Mouse (Mus musculus): ENCODE measurements around the gene Chmp6. TPM values are rescaled to one million over a fixed set of nuclear protein-coding genes. Genes with fewer than 3 reads are reported as not detected.

Gene Chmp6
- polyA plus RNA-seq, 1 experiment from 2014 or later: 90.0 TPM

DNA sequence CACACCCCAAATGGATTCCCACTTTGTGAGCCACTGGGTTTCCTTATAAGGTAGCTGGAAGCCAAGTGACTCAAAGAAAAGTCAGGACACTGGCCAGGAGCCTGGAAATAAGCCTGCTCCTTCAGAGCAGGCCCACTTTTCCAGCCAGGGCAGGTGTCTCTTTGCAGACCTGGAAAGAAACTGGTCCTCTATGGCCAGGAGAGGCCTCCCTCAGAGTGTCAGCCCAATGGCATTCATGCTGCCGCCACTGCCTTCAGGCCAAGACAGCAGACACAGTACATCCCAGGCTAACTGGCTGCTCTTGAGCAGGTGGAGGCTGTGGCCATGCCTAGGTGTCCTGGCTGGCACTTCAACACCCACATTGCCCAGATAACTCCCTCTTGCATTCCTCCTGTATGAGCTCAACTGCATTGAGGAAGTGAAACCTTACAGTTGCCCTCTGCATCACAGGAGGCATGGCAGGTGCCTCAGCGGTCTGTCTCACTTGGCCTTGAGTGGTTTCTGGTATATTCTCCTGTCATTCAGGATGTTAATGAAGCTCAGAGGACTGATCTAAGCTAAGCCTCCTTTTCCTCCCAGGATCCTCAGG lies 41.6 kb downstream of the Chmp6 start:
- Histone ChIP-seq H3K4me2 (ENCODE audit: low read length) (no peak overlapping the region), H3K36me3 (ENCODE audit: control insufficient read depth, insufficient read depth, low read length) (no peaks in the 10 kb centered on the region), H3K4me3 (ENCODE audit: low read depth, low read length) (no peak overlapping the region), H3K9me3 (replicated peaks; ENCODE audit: control insufficient read depth, low read length) (no peaks in the 10 kb centered on the region), H3K27ac (ENCODE audit: low read depth, low read length) (no peak overlapping the region), H3K27me3 (replicated peaks; ENCODE audit: control insufficient read depth, insufficient read depth, low read length) (no peaks in the 10 kb centered on the region), H3K9ac (ENCODE audit: low read length) (no peak overlapping the region), H3K4me1 (ENCODE audit: control insufficient read depth, insufficient read depth, low read length) (peaks cover 7% of the 10 kb centered on the region; the same call in 1 of the 2 replicates)
- no peak for DNase-seq (ENCODE audit: low spot score)
- 75% methylated on average over 2 of the region's 2 CpGs for WGBS
- ATAC-seq: no peak

DNA sequence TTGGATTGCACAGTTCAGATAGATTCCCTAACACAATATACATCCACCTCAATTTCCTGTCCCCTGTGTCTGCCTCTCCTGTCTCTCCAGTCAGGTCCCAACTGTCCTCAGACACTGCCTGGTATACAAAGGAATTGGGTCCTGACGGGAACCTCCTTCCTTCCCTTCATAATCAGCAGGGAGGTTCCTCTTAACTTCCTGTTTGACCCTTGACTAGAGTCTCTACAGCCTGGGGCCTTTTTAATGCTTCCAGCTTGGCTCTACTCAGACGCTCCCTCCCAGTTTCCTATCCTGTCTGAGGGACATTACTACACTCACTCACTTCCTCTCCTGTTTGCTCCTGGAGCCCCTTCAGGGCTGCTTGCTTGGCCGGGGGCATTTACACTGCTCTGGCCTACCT lies 42.2 kb downstream of the Chmp6 start:
- H3K27me3 ChIP-seq (replicated peaks; ENCODE audit: control insufficient read depth, insufficient read depth, low read length): no peaks in the 10 kb centered on the region
- H3K36me3 ChIP-seq (ENCODE audit: control insufficient read depth, insufficient read depth, low read length): no peaks in the 10 kb centered on the region
- no peak overlapping the region for H3K4me3 ChIP-seq (ENCODE audit: low read depth, low read length)
- H3K9me3 ChIP-seq (replicated peaks; ENCODE audit: control insufficient read depth, low read length): no peaks in the 10 kb centered on the region
- peaks cover 7% of the 10 kb centered on the region; the same call in 1 of the 2 replicates for H3K4me1 ChIP-seq (ENCODE audit: control insufficient read depth, insufficient read depth, low read length)
- H3K27ac ChIP-seq (ENCODE audit: low read depth, low read length): no peak overlapping the region
- ATAC-seq: no peak
- H3K4me2 ChIP-seq (ENCODE audit: low read length): no peak overlapping the region
- DNase-seq (ENCODE audit: low spot score): no peak
- no peak overlapping the region for H3K9ac ChIP-seq (ENCODE audit: low read length)
- 80% methylated on average over 3 of the region's 3 CpGs for WGBS

DNA sequence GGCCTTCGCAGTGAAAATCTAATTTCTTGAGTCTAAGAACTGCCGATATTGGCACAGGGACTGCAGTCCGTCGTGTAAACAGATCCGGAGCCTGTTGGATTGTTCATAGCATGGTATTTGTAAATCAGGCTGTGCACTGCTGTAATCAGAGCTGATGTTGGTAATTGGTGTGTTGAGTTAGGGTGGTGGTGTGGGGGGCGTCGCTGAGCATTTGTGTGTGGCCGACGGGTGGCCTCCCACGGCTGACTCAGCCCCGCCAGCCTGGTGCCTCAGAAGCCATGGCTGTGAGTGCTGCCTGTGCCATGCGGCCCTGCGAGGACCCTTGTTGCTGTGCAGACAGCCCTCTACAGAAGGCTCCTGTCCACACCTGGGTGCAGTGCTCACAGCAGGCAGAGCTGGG lies 43.3 kb downstream of the Chmp6 start:
- H3K27ac ChIP-seq (ENCODE audit: low read depth, low read length): no peak overlapping the region
- H3K36me3 ChIP-seq (ENCODE audit: control insufficient read depth, insufficient read depth, low read length): no peaks in the 10 kb centered on the region
- no peak overlapping the region for H3K4me2 ChIP-seq (ENCODE audit: low read length)
- no peak overlapping the region for H3K9ac ChIP-seq (ENCODE audit: low read length)
- 76% methylated on average over 13 of the region's 13 CpGs for WGBS
- no peak overlapping the region for H3K4me3 ChIP-seq (ENCODE audit: low read depth, low read length)
- H3K4me1 ChIP-seq (ENCODE audit: control insufficient read depth, insufficient read depth, low read length): peaks cover 7% of the 10 kb centered on the region; the same call in 1 of the 2 replicates
- no peaks in the 10 kb centered on the region for H3K9me3 ChIP-seq (replicated peaks; ENCODE audit: control insufficient read depth, low read length)
- H3K27me3 ChIP-seq (replicated peaks; ENCODE audit: control insufficient read depth, insufficient read depth, low read length): no peaks in the 10 kb centered on the region
- ATAC-seq (no peak), DNase-seq (ENCODE audit: low spot score) (no peak)

DNA sequence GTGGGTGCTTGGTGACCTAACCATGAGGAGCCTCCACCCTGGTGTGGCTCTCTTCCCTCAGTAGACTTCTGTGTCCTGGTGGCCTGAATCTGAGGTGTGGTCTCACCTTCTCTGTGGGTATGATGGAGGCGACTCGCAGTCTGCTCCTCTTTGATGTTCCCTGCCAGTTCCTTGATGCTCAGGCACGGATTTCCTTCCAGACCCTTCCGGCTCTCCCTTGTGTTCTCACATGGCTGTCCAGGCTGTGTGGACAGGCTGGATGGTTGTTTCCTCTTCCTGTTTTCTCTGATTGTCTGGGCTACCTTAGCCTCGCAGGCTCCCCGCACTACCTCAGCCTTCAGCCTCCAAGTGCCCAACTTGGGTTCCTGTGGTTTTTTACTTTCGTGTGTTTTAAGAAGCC lies 45.6 kb downstream of the Chmp6 start:
- Histone ChIP-seq H3K27ac (ENCODE audit: low read depth, low read length) (no peak overlapping the region), H3K4me2 (ENCODE audit: low read length) (no peak overlapping the region), H3K36me3 (ENCODE audit: control insufficient read depth, insufficient read depth, low read length) (no peaks in the 10 kb centered on the region), H3K27me3 (replicated peaks; ENCODE audit: control insufficient read depth, insufficient read depth, low read length) (no peaks in the 10 kb centered on the region), H3K9ac (ENCODE audit: low read length) (no peak overlapping the region), H3K4me1 (ENCODE audit: control insufficient read depth, insufficient read depth, low read length) (no peaks in the 10 kb centered on the region), H3K9me3 (replicated peaks; ENCODE audit: control insufficient read depth, low read length) (no peaks in the 10 kb centered on the region), H3K4me3 (ENCODE audit: low read depth, low read length) (no peak overlapping the region)
- WGBS: 94% methylated on average over 7 of the region's 7 CpGs
- DNase-seq (ENCODE audit: low spot score) (no peak), ATAC-seq (no peak)

DNA sequence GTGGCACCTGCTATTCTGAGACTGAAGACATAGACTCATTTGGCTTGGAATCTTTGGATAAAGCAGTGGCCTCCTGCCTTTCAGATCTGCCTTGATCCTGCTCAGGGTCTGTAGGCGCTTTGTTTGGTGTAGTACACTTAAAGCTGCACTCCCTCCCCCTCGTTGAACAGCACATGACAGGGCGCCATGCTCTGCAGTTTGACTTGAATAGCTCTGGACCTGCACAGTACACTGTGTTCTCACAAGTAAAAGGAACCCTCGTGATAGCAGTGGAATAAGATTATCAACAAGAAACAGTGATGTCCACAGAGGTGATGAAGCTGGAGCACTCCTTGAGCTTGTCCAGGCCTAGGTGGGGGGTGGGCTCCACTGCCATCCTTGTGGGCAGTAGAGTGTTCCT lies 46.5 kb downstream of the Chmp6 start:
- WGBS: 63% methylated on average over 4 of the region's 4 CpGs

DNA sequence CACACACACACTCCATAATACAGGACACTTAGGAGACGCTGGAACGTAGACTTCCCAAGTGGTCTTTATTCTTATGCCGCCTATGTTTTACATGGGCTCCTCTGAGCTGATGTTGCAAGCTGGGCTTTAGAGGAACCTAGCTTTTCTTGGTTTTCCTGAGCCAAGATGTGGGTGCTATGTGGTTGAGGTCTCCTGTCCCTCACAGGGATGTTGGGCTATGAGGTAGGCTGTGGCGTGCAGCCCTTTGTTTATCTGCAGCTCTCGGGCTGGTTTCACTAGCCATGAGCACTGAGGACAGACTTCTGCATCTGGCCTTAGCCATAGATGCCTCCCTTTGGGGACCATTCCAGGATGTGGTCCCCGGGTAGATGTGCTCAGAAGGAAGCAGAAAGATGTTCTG lies 47.4 kb downstream of the Chmp6 start:
- Histone ChIP-seq H3K9ac (ENCODE audit: low read length) (no peak overlapping the region), H3K4me2 (ENCODE audit: low read length) (no peak overlapping the region), H3K27me3 (replicated peaks; ENCODE audit: control insufficient read depth, insufficient read depth, low read length) (no peaks in the 10 kb centered on the region), H3K4me3 (ENCODE audit: low read depth, low read length) (no peak overlapping the region), H3K4me1 (ENCODE audit: control insufficient read depth, insufficient read depth, low read length) (no peaks in the 10 kb centered on the region), H3K36me3 (ENCODE audit: control insufficient read depth, insufficient read depth, low read length) (no peaks in the 10 kb centered on the region), H3K9me3 (replicated peaks; ENCODE audit: control insufficient read depth, low read length) (no peaks in the 10 kb centered on the region), H3K27ac (ENCODE audit: low read depth, low read length) (no peak overlapping the region)
- ATAC-seq (no peak), DNase-seq (ENCODE audit: low spot score) (no peak)
- 93% methylated on average over 6 of the region's 6 CpGs for WGBS

More for the DNA sequence above, 46.5 kb downstream of the Chmp6 start:
- H3K4me2 ChIP-seq (ENCODE audit: low read length): no peak overlapping the region
- no peak overlapping the region for H3K4me3 ChIP-seq (ENCODE audit: low read depth, low read length)
- H3K9ac ChIP-seq (ENCODE audit: low read length): no peak overlapping the region
- DNase-seq (ENCODE audit: low spot score) (no peak), ATAC-seq (no peak)
- H3K27me3 ChIP-seq (replicated peaks; ENCODE audit: control insufficient read depth, insufficient read depth, low read length): no peaks in the 10 kb centered on the region
- H3K9me3 ChIP-seq (replicated peaks; ENCODE audit: control insufficient read depth, low read length): no peaks in the 10 kb centered on the region
- H3K36me3 ChIP-seq (ENCODE audit: control insufficient read depth, insufficient read depth, low read length): no peaks in the 10 kb centered on the region
- no peaks in the 10 kb centered on the region for H3K4me1 ChIP-seq (ENCODE audit: control insufficient read depth, insufficient read depth, low read length)
- no peak overlapping the region for H3K27ac ChIP-seq (ENCODE audit: low read depth, low read length)

DNA sequence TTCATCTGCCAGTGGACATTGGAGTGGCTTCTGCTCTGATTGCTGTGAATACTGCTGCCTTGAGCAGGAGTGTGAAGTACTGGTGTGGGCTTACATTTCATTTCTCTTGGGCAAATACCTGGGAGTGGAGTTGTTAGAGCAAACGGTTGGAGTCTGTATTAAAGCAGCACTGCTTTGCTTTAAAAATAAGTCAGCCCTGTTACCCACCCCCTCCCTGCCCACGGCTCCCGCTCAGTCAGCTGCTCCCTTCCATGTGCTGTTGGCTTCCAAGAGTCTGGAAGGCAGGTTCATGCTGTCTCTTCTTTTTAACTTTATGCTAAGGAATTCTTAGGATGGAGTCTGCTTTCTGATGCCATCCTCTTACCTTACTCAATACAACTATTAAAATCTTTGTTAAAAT lies 48.3 kb downstream of the Chmp6 start:
- H3K36me3 ChIP-seq (ENCODE audit: control insufficient read depth, insufficient read depth, low read length): no peaks in the 10 kb centered on the region
- no peaks in the 10 kb centered on the region for H3K27me3 ChIP-seq (replicated peaks; ENCODE audit: control insufficient read depth, insufficient read depth, low read length)
- H3K4me1 ChIP-seq (ENCODE audit: control insufficient read depth, insufficient read depth, low read length): no peaks in the 10 kb centered on the region
- no peak overlapping the region for H3K4me2 ChIP-seq (ENCODE audit: low read length)
- no peak overlapping the region for H3K4me3 ChIP-seq (ENCODE audit: low read depth, low read length)
- 84% methylated on average over 3 of the region's 3 CpGs for whole genome bisulfite sequencing
- H3K9ac ChIP-seq (ENCODE audit: low read length): no peak overlapping the region
- no peak overlapping the region for H3K27ac ChIP-seq (ENCODE audit: low read depth, low read length)
- DNase-seq (ENCODE audit: low spot score) (no peak), ATAC-seq (no peak)
- H3K9me3 ChIP-seq (replicated peaks; ENCODE audit: control insufficient read depth, low read length): no peaks in the 10 kb centered on the region

DNA sequence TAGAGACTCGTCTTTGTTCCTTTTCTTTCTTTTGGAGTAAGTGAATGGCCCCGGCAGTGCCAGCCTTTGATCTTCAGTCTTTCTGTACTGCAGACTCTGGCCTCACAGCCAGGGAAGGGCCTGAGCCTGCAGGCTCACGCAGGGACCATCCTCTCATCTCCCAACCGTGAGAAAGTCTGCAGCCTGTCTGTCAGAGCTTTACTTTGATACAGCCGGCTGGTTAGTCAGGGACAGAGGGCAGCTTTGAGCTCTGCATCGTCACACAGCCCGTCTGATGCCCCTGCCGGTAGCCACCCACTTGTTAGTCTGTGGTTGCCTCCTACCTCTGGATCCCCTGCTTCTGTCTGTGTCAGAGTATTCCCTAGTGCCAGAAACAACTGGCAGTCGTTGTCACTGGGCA lies 51.8 kb downstream of the Chmp6 start:
- H3K9me3 ChIP-seq (replicated peaks; ENCODE audit: control insufficient read depth, low read length): no peaks in the 10 kb centered on the region
- DNase-seq (ENCODE audit: low spot score) (peak; percentile 38), ATAC-seq (no peak; the same call in 1 of the 2 replicates)
- H3K27ac ChIP-seq (ENCODE audit: low read depth, low read length): peak overlapping the region; percentile 14; the same call in 1 of the 2 replicates
- H3K4me2 ChIP-seq (ENCODE audit: low read length): no peak overlapping the region
- WGBS: 8% methylated on average over 9 of the region's 9 CpGs
- H3K4me3 ChIP-seq (ENCODE audit: low read depth, low read length): no peak overlapping the region
- peak overlapping the region; percentile 25; the same call in 1 of the 2 replicates for H3K9ac ChIP-seq (ENCODE audit: low read length)
- no peaks in the 10 kb centered on the region for H3K27me3 ChIP-seq (replicated peaks; ENCODE audit: control insufficient read depth, insufficient read depth, low read length)
- peaks cover 5% of the 10 kb centered on the region for H3K4me1 ChIP-seq (ENCODE audit: control insufficient read depth, insufficient read depth, low read length)
- H3K36me3 ChIP-seq (ENCODE audit: control insufficient read depth, insufficient read depth, low read length): no peaks in the 10 kb centered on the region

DNA sequence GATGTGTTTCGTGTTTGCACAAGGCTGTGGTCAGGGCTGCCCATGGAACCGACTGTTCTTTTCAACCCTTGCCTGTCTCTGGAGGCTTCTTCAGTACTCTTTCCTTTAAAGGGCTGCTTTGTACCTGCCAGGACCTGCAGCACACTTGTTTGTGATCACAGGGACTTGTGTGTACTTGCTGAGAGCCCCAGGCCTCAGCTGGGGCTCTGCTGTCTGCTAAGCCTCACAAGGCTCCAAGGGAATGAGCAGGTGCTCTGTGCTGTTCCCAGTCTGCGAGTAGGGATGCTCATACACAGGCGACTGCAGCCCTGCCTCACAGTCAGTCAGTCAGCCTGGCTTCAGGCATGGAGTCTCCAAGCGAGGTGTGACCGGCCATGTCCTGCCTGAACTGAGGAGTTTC lies 53.1 kb downstream of the Chmp6 start:
- Histone ChIP-seq H3K27ac (ENCODE audit: low read depth, low read length) (no peak overlapping the region), H3K9me3 (replicated peaks; ENCODE audit: control insufficient read depth, low read length) (no peaks in the 10 kb centered on the region), H3K4me1 (ENCODE audit: control insufficient read depth, insufficient read depth, low read length) (peaks cover 13% of the 10 kb centered on the region), H3K9ac (ENCODE audit: low read length) (no peak overlapping the region), H3K4me3 (ENCODE audit: low read depth, low read length) (no peak overlapping the region), H3K36me3 (ENCODE audit: control insufficient read depth, insufficient read depth, low read length) (no peaks in the 10 kb centered on the region), H3K27me3 (replicated peaks; ENCODE audit: control insufficient read depth, insufficient read depth, low read length) (no peaks in the 10 kb centered on the region), H3K4me2 (ENCODE audit: low read length) (no peak overlapping the region)
- no peak for ATAC-seq
- no peak for DNase-seq (ENCODE audit: low spot score)
- 87% methylated on average over 6 of the region's 6 CpGs for WGBS
